Mouse (Mus musculus) spleen, postnatal 36 days (tissue): ENCODE data around the gene Lin28a.

Source experiments
- DNase-seq, 2 experiments: peaks; one replicate each; pipeline ENCODE4 v3.0.0; 2022; ENCODE audit warnings: low spot score in 2 of 2, mixed read lengths in 1 of 2

Gene Lin28a

GRCm38 (mm10) chr4:133980496-133980895 is 38.1 kb downstream of the Lin28a start:
- DNase-seq, result no peak

GRCm38 (mm10) chr4:133978021-133978711 is 40.5 kb downstream of the Lin28a start:
- DNase-seq, result no peak

DNA sequence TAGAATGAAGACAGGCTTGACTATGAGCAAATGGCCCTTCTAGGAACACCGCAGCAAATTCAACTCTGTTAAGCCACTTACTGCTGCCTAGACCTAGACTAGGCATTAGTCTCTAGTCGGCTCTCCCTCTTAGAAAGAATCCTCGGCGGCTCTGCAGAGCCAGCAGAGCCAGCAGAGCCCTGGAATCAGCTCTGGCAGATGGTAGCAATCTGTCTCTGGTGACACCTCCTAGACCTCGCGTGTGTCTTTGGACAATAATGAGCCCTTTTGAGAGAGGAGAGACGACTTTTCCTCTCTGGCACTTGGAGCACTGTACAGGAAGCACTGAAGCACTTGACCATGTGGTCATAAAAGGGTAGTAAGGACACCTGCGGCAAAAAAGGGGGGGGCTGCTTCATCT is 46.9 kb downstream of the Lin28a start:
- DNase-seq, result no peak

GRCm38 (mm10) chr4:133970876-133971275 is 47.8 kb downstream of the Lin28a start:
- no peak for DNase-seq

- no peak for DNase-seq
These were observed 48.4 kb downstream of the Lin28a start for GRCm38 (mm10) chr4:133970196-133970595.

DNA sequence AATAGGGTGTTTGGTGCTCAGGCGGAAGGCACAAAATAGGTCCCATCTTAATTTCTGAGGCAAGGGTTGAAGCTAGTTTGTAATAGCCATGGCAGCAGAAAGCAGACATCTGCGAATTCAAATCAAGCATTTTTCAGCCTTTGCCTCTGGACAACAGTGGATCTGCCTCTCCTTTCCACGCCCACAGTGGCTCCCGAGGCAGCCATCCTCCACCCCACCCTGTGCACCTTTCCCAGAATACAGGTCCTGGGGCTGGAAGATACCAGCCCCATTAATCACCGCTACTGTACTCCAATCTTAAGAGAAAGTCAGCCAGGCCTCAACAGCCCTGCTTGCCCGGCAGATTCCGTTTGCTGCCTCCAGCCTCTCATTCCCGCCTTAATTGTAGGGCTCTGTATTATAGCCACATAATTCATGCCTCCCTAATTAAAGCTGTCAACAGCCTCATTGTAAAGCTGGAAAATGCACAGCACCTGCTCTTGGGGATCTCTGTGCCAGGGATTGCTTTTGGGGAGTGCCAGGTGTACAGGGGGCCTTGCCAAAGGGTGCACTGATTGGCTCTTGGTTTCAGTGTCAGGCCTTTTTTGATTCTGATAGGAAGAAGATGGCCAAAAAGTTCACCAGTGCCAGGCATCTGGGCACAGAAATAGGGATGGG is 49.4 kb downstream of the Lin28a start:
- DNase-seq, result no peak

- DNase-seq, result peak; percentile 33 to 40
These were observed 50.3 kb downstream of the Lin28a start, which contains the start of gene Hmgn2 for GRCm38 (mm10) chr4:133968150-133968921. Gene Hmgn2 (minus strand): TSS chr4:133968650.

GRCm38 (mm10) chr4:133967866-133968149 is 50.8 kb downstream of the Lin28a start:
- peak; percentile 85 to 91 for DNase-seq

- DNase-seq, result peak; percentile 96 to 98
These were observed 51.3 kb downstream of the Lin28a start for GRCm38 (mm10) chr4:133967138-133967865.

GRCm38 (mm10) chr4:133966271-133966940 is 52.2 kb downstream of the Lin28a start:
- no peak for DNase-seq

GRCm38 (mm10) chr4:133962566-133962965 is 56.1 kb downstream of the Lin28a start:
- no peak for DNase-seq

DNA sequence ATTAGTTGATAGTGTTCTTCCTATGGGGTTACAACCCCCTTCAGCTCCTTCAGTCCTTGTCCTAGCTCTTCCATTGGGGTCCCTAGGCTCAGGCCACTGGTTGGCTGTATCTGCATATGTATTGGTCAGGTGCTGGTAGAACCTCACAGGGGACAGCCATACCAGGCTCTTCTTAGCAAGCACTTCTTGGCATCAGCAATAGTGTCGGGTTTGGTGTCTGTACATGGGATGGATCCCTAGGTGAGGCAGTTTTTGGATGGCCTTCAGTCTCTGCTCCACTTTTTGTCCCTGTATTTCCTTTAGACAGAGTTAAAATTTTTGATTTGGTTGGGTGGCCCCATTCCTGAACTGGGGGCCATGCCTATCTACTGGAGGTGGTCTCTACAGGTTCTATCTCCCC is 59.8 kb downstream of the Lin28a start:
- no peak for DNase-seq

DNA sequence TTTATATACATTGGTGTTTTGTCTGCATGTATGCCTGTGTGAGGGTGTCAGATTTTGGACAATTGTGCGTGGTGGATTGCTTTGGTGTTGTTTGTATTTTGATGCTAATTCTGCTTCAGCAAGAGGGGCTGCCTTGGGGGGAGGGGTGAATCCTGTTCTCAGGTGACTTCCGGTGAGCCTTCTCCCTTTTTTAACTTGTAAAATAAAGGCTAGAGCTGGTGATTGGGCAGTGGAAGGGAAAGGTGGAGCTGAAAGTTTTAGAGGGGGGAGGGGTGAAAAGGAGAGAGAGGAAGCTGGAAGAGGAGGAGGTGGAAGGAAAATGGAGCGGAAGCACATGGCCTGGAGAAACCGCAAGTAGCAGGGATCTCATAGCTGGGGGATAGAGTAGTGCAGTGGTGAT is 62.3 kb downstream of the Lin28a start:
- DNase-seq, result no peak
